Mouse (Mus musculus): ENCODE data around the gene Mtfr2.
A peak's percentile ranks its signal among the peaks of the same experiment; 100 is the strongest.

The Mtfr2 gene

DNA sequence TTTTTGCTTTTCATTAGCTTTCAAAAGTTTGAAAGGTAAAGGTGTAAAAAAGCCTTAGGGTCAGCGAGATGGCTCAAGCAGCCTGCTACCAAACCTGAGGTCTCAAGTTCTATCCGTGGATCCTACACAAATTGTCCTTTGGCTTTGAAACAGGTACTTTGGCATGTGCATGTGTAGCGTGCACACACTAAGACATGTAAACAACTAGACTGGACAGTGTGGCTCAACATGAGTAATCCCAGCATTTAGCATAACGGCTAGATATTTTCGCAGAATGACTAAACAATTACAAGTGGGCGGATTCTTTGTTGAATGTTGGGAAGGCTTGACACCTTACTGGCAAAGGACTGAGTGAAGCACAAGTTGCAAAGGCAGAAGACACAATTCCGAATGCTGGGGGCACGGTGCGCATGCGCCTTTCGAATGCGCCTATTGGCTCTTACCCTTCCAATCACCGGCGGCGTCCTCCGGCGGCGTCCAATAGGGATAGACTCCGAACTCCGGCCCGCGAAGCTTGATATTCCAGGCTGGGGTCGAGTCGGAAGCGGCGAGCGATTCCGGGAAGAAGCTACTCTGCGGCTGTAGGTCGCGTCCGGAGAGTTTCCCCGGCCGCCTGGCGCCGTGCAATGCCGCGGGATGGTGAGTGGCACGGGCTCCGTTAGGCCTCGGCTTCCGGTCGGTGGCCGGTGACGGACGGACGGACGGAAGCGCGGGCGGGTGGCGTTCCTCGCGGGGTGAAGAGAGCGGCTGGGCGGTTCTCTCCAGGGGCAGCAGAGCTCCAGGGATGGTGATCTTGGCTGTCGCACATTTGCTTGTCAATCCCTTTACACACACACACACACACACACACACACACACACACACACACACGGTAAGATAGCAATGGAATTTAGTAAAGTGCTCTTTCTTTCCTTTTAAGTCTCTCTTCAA, at the start of gene Mtfr2:
Mtfr2 (plus strand) TSS at position 486 of the 930 bp plus-strand sequence.
- DNase-seq (ENCODE audit: low spot score) = peak; percentile 93

DNA sequence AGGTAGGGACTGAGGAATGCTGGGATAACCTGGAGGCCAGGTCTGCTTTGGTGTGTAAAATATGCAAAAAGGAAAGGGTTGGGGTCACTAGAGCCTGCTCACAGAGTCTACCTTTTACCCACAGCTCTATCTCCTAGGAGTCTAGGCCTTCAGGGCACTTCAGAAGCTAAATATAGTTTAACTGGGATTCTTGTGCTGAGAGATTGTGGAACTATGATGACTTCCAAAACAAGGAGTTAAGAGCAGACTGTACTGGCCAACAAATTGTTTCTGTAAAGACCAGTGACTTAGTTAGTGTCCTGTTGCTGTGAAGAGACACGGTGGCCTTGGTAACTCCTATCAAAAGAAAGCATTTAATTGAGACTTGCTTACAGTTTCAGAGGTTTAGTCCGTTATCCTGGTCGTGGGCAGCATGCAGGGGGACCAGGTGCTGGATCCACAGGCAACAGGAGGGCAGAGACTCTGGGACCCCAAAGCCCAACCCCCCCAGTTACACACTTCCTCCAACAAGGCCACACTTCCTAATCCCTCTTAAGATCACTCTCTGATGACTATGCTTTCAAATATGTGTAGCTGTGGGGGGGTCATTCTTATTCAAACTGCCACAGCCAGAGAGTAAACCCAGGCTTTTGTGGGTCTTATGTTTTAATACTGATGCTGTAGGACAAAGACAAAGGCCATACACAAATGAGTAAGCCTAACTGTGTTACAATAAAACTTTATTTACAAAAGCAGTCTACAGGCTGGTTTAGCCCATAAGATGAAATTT, 49.2 kb upstream of the Mtfr2 start:
- DNase-seq (ENCODE audit: low spot score) = no peak

DNA sequence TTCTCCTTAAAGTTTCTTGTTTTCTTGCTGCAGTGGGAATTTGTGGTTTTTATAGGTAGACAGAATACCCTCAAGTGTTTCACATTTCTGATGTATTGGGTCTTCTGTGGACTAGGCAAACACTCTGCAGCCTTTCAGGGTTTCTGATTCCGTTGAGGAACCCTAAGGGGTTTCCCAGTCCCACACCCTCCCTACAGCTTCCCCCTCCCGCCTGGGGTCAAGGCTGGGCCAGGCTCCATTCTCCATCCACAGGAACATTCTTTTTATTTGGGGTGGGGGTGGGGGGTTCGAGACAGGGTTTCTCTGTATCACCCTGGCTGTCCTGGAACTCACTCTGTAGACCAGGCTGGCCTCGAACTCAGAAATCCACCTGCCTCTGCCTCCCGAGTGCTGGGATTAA, 48.5 kb upstream of the Mtfr2 start:
- DNase-seq (ENCODE audit: low spot score) = no peak

DNA sequence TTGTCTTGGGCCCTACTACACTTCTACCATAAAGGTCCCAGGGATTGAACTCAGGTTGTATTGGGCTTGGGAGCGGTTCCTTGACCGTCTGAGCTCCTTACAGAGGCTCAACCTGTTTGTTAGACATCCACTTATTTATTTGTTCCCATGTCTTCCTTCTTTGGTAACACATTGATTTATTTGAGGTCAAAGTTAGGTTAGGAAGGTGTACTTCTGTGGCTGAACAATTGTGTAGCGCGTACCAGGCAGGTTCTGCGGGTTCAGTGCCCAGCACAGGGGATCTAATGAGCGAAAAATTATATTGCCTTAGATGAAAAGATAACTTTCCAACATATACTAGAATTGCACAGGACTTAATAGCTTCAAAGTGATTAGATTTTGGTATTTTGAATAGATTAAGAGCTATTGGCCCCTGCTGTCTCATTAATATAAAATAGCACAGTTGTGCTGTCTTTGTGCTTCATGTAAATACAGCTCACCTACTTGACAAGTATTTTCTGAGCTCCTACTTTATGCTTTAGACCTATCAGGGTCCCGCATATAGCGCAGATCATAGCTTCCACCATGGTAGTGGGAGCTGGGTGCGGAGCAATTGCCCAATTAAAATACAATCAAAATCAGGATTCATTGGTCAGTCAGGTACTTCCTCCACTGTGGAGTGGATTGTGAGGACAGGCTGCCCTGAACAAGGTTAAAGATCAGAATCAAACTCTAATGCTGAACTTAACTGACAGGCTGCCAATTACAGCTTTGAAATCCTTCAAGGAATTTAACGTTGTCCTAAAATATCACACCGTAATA, 36.4 kb upstream of the Mtfr2 start:
- peak; percentile 12 for DNase-seq (ENCODE audit: low spot score)

DNA sequence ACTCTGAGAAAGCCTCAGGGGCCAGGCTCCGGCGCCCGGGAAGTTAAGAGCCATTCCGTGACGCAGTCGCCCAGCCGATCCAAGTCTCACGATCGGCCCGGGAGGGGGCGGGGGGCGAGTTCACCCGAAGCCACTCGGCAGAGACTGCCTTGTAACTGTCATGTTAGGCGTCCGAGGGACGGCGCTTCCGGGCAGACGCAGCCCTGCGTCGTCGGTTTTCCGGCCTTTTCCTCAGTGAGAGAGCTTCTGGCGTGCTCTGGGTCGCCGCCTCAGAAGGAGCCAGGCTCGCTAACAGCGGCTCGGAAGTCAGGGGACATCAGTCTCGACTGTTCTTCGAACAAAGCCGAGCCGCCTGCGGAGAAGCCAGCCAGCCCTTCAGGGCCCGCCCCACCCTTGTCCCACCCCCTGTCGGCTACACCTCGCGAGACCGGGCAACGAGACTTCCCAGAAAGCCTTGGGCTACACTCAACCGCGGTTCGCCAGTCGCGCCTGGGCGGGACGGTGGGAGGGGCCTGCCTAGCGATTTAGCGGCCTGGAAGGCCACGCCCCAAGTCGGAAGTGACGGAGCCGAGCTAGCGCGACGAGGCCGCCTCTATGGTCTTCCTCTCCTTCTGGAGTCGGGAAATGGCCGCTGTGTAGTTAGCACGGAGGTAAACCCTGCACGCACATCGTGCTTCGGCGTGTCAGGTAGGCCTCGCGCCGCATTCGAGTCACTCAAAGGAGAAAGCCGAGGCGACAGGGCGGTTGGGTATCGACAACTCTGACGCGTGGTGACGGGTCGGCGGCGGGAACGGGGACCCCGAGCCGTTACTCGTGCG, 35.4 kb upstream of the Mtfr2 start, which contains the start of gene Bclaf1:
Bclaf1 (plus strand) TSS at position 552 of the 818 bp plus-strand sequence.
- peak; percentile 100 for DNase-seq (ENCODE audit: low spot score)

DNA sequence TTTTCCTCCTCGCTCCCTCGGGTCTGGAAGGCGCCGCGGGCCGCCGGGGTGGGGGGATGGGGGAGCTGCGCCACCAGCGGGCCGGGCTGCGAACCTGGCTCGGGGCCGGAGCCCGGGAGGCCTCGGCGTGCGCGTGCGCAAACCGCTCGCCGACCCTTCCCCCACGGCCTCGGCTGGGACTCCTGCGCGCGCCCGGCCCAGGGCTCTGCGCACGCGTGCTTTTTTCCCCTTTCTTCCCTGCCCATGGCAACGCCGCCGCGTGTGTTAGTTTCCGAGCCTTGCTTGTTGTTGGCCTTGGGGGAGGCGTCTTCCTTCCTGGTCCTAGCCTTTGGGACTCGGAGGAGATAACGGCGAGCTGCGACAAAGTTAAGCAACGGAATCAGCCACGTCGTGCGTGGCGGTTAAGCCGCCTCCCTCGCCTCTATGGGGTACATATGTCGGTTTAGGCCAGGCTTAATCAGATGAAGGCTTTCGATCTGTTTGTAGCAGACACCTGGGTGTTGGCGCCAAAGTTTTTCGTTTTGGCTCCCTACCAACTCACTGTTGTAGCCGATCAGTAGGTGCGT, 34.8 kb upstream of the Mtfr2 start:
- DNase-seq (ENCODE audit: low spot score) = peak; percentile 92

DNA sequence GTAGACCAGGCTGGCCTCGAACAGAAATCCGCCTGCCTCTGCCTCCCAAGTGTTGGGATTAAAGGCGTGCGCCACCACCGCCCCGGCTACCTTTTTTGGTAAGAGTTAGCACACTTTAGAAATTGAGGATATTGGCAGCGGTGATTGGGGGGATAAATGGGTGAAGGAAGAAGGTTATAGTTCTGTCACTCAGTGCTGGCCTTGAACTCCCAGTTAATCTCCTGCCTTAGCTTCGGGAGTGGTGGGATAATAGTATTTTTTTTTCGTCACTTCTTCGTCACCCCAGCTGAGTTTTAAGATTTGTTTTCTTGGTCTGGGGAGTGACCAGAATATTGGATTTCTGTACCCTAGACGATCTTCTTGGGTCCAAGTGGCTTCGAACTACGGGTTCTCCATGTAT, 34.1 kb upstream of the Mtfr2 start:
- DNase-seq (ENCODE audit: low spot score) = no peak

DNA sequence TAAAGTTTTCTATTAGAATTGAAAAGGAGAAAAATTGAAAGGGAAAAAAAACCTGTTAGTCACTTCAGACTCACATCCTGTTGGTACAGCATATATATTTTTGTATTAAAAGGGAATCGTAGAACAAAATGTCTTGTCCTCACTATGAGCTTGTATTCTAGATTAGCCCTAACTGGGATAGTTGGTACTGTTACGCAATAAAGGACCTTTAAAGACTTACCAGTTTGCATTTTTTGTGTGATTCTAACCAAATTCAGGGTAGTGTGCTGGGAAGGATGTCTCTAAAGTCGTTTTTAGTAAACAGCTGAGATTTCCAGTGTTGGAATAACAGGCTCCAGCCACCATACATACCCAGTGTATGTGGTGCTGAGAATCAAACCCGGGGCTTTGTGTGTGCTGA, 33.6 kb upstream of the Mtfr2 start:
- no peak for DNase-seq (ENCODE audit: low spot score)

DNA sequence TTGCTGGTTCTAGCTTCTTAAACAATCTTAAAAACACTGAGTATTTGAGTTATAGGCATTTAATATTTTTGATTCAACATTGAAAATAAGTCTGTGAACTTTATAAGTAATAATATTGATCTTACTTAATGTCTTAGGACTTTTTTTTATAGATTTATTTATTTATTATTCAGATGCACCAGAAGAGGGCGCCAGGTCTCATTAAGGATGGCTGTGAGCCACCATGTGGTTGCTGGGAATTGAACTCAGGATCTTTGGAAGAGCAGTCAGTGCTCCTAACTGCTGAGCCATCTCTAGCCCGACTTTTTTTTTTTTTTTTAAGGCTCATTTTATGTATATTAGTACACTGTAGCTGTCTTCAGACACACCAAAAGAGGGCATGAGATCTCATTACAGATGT, 32.8 kb upstream of the Mtfr2 start:
- DNase-seq (ENCODE audit: low spot score) = peak; percentile 16

DNA sequence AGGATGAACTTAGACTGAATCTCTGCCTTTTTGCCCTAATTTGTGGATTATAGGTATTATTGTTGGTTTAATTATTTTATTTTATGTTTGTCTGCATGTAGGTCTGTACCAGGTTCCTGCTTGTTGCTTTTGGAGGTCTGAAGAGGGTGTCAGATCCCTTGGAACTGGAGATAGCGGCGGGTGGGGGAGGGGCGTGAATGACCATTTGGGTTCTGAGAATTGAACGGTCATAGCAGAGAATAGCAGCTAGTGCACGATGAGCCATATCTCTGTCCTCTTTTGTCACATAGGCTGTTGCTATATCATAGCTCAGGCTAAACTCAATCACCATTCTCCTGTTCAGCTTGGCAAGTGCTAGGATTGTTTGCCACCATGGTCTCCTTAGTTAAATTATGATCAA, 30.1 kb upstream of the Mtfr2 start:
- no peak for DNase-seq (ENCODE audit: low spot score)

DNA sequence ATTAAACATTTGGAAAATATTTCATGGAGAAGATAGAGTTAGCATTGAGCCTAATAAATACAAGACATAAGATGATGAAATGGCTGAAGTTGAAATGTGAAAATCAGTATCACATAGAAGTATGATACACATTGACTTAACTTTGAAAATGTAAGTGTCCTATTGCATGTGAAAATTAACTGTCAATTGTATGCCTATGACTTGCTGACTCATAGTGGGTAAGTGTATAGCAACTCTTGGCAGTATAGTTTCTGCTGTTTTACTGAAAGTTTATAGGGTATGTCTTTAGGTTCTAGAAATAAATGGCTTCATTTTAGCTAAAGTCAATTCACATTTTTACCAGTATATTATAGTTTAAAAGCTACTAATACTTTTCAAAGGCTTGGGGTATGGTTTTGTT, 21.3 kb upstream of the Mtfr2 start:
- DNase-seq (ENCODE audit: low spot score) = no peak

DNA sequence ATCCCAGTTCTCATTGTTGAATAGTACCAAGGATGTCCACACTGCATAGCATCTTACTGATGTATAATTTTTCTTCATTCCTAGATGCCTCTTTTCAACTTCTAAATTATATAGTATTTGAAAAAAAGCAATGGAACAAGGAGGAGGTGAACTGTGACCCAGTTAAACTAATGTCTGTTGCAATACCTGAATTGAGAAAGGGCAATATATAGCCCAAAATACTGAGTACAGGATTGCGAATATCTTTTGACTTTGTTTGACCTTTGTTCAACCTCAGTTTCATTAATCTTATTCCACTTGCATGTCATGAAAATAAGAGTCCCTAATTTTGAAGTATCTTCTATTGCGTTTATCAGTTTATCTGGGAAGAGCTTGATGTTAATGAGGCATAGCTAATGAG, 16.3 kb upstream of the Mtfr2 start:
- DNase-seq (ENCODE audit: low spot score) = no peak

DNA sequence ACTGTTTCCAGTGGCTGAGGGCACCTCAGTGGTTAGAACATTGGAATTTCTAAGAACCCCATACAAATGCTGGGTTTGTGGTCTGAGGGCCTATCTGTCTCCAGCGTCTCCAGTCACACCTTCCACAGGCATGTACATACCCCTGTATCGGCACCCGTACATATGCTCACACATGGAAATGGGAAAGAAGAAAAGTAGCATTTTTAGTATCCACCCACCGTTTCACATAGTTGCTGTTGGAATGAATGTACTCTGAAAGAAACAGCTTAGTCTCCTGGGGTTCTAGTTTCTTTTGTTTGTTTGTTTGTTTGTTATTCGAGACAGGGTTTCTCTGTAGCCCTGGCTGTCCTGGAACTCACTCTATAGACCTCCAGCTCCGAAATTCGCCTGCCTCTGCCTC, 9.7 kb upstream of the Mtfr2 start:
- DNase-seq (ENCODE audit: low spot score) = no peak

DNA sequence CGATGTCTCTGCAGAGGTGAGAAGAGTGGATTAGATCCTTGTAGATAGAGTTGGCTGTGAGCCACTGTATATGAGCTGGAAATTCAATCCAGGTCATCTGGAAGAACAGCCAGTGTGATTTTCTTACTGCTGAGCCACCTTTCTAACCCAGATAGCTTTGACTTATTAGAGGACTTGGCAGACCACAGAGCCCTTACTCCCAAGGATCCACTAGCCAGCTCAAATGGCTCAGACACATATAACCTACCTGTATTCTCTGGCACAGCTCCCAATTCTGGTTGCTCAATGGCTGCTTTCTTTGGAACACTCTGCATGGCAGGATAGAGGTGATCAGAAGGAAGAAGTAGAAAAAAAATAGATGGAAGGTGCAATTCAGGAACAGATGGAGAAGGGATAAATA, 1.8 kb upstream of the Mtfr2 start:
- peak; percentile 12 for DNase-seq (ENCODE audit: low spot score)

DNA sequence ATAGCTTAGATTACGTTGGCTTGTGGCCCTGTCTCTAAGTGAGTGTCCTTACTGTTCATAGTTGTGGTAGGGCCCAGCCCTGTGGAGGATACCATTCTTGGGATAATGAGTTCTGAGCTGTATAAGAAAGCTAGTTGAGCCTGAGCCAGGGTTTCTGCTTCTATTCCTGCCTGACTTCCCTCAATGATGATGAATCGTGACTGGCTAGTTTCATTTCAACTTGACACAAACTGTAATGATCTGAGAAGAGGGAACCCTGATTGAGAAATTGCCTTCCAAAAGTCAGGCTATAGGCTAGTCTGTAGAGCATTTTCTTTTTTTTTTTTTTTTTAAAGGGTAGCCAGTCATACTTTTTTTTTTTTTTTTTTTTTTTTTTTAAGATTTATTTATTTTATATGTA, 1.3 kb downstream of the Mtfr2 start:
- DNase-seq (ENCODE audit: low spot score) = no peak

DNA sequence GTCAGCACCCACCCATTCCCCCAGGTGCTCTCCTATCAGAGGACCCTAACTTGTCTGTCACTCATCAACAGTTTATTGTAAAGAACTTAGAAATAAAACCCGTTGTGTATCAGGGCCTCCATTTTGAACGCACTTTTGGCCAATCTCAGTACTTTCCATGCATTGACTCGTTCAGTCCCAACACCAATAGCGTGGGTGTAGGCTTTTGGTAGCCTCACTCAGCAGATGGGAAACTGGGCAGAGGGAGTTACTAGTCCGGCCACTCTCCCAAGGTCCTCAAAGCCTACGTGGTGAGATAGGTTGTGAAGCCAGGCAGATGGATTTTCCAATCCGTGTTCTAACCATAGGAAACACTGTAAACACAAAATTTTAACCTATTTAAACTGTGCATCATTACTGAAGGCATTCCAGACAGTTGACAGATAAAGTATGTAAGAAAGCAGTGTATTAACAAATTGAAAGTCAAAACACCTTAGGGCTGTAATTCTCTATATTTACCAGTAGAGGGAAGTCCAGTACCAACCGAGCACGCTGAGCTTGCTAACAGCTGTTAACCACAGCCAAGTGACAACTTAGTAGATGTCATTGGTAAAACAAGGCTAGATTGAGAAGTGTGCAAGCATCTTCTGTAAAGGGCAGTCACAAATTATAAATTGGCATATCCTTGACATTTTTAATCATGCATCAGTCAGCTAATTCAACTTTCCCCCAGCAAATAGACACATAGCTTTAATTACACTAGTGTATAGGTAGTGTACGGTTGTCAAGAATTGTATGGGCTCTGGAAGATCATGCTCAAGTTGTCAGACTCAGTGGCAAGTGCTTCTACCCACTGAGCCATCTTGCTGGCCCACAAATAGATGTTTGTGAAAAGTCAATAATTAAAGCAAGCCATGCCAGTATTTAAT, 14.2 kb downstream of the Mtfr2 start:
- peak; percentile 20 for DNase-seq (ENCODE audit: low spot score)

DNA sequence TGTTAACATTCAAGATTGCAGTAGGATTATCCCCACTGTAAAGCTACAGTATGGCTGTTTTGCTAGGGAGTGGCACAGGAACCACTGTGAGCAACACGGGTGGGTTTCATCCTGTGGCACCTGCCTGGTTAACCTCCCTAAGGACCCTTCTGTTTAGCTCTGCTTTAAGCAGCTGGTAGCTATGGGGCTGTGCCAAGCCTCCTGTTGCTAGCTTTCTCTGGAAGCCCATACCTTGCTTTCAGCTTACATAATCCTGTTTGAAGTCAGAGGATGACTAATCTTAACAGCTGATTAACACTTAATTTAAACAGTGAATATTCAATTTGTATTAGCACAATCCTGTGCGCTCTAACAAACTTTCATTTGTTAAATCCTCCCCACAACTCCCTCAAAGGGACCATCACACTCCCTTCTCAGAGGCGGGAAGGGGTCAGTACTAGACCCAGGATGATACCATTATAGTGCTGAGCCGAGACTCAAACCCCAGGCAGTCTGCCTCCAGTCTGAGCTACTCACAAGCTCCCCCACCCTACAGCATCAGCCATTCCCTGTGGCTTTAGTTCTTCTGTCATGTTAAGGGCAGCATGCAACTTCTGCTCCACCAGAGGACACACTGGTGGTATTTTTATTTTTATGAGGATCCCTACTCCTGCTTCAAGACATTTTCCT, 15.0 kb downstream of the Mtfr2 start:
- DNase-seq (ENCODE audit: low spot score) = no peak

DNA sequence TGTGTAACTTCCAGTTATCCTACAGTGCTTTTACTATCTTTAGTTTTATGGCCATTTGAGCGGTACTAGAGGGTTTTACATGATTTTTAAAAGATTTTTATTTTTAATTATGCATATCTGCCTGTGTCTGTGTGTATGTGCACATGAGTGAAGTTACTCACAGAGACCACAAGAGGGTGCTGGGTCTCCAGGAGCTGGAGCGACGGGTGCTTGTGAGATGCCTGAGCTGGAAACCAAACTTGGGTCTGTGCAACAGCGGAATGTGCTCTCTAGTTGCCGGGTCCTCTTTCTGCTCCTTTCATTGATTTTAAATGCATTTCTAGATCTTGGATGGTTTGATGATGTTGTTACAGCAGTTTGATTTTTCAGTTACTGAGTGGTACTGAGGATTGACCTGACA, 24.5 kb downstream of the Mtfr2 start:
- no peak for DNase-seq (ENCODE audit: low spot score)

DNA sequence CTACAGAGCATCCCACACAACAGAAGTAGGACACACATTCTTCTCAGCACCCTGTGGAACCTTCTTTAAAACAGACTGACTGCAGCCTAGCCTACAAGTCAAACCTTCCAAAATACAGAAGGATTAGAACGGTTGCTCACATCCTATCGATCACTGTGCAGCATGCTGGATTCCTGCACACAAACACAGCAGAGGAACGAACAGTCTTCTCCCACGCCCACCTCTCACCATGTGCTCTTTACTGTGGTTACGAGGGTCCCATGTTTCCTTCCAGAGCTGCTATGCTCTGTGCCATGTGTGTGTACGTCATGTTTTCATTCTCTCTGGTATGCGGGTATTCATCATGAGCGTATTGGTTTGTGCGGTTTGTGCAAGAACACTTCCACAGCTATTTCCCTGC, 30.1 kb downstream of the Mtfr2 start:
- no peak for DNase-seq (ENCODE audit: low spot score)
